Mouse (Mus musculus): ENCODE measurements at regions not wholly inside any gene's neighbourhood (a gene's known extent, or its start where the extent isn't known, plus 50 kb on each side); places are given as distances from the start of the nearest gene placed in this dataset.

DNA sequence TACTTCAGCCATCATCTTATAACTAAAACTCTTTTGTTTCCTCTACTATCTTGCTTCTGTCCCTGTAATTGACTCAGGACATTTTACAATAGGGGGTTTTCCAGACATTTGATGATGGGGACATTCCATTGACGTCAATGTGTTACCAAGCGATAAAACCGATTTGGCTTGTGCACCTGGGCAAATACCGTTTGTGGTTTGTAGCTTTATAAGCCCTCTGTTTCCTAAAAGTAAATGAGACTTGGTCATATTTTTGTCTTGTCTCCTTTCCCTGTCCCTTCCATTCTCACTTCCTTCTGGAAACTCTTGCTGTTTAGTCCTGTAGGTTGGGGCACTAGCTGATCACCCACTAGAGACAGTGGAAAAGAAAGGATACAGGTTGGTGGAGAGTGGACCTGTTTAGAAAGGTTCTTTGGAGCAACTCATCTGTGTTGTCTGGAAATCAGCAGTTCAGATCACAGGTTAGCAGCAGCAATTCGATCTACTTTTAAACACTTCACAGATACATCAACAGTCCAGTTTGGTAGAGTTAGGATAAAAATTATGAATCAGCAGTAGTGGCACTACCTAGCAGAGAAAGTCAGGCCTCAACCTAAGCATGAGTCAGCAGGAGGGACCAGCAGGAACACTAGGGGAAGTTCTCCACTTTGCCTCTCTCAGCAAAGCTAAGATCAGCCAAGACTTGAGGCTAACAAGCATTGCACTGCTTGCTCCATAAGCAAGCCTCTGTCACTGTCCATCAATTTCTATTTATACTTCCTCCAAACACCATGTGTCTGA is 156.6 kb downstream of the Tmem161b start:
- no peak overlapping the region for H3K4me3 ChIP-seq (ENCODE audit: low read depth, low read length)
- ATAC-seq (ENCODE audit: insufficient read depth, low FRiP score, low TSS enrichment) (no peak), DNase-seq (ENCODE audit: low spot score) (no peak)
- no peak overlapping the region for H3K9ac ChIP-seq (ENCODE audit: low read length)
- H3K36me3 ChIP-seq (ENCODE audit: control insufficient read depth, insufficient read depth, low read length) = no peaks in the 10 kb centered on the region
- H3K9me3 ChIP-seq (ENCODE audit: control insufficient read depth, low read length) = no peaks in the 10 kb centered on the region
- no peak overlapping the region for H3K27ac ChIP-seq (ENCODE audit: low read depth, low read length)
- H3K4me2 ChIP-seq (ENCODE audit: low read depth) = no peak overlapping the region
- no peaks in the 10 kb centered on the region for H3K27me3 ChIP-seq (ENCODE audit: control insufficient read depth, insufficient read depth, low read length)
- WGBS = 82% methylated on average over 5 of the region's 5 CpGs
- H3K4me1 ChIP-seq (ENCODE audit: control insufficient read depth, insufficient read depth, low read length) = no peaks in the 10 kb centered on the region

DNA sequence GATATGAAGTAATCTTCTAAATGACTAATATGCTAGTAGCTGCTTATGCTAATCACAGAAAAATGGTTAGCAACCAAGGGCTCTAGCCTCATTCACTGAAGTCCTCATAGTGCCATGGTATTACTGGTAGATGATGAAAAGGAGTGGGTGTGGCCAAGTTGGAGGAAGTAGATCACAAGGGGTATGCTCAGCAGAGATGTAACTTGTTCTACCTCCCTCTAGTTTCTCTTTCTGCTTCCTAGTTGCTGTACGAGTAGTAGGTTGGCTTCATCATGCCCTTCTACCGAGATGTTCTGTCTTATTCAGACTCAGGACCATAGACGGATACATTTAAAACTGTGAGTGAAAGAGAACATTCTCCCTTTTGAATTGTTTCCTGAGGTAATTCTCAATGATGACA is 169.5 kb downstream of the Tmem161b start:
- Histone ChIP-seq H3K9me3 (ENCODE audit: control insufficient read depth, low read length) (no peaks in the 10 kb centered on the region), H3K27ac (ENCODE audit: low read depth, low read length) (no peak overlapping the region), H3K4me1 (ENCODE audit: control insufficient read depth, insufficient read depth, low read length) (no peaks in the 10 kb centered on the region), H3K27me3 (ENCODE audit: control insufficient read depth, insufficient read depth, low read length) (no peaks in the 10 kb centered on the region), H3K36me3 (ENCODE audit: control insufficient read depth, insufficient read depth, low read length) (no peaks in the 10 kb centered on the region), H3K4me2 (ENCODE audit: low read depth) (no peak overlapping the region), H3K9ac (ENCODE audit: low read length) (no peak overlapping the region), H3K4me3 (ENCODE audit: low read depth, low read length) (no peak overlapping the region)
- ATAC-seq (ENCODE audit: insufficient read depth, low FRiP score, low TSS enrichment) (no peak), DNase-seq (ENCODE audit: low spot score) (no peak)
- 84% methylated on average over 3 of the region's 3 CpGs for WGBS

DNA sequence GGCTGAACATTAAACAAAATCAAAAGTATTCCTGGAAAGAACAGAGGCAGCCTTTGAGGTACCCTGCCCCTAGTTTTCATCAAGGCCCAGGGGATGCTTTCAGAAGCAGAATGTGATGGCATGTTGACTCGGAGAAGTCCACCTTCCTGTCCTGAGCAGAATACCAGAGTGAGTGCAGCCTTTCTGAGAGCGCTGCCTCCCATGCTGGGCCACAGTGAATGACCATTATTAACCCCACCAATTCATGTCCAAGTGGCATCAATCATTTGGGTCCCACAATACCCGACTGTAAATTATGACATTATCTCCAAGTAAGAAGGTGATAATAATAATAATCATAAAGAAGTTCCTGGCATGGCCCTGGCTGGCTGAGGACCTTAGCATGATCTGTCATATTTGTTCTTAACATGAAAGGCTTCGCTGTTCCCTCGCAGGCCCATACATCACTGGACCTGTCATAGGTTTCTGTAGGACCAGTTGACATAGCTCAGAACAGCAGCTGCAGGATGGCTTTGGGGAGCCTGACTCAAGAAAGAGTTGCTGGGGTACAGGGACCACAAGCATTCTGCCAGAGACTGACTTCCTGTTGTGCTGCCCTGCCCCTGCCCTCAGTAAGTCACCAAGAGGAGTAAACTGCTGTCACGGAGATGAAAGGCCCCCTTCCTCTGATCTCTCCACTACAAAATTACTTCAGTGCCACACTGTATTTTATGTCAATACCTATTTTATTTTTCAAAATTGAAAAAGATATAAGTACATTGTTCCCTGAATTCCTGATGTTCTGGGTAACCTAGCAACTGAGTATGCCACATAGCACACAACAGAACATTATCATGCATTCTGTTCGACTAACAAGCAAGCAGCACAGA is 176.6 kb downstream of the Tmem161b start:
- Histone ChIP-seq H3K36me3 (ENCODE audit: control insufficient read depth, insufficient read depth, low read length) (no peaks in the 10 kb centered on the region), H3K4me1 (ENCODE audit: control insufficient read depth, insufficient read depth, low read length) (peaks cover 15% of the 10 kb centered on the region), H3K9me3 (ENCODE audit: control insufficient read depth, low read length) (no peaks in the 10 kb centered on the region), H3K4me3 (ENCODE audit: low read depth, low read length) (no peak overlapping the region), H3K4me2 (ENCODE audit: low read depth) (no peak overlapping the region), H3K27ac (ENCODE audit: low read depth, low read length) (peak overlapping the region; percentile 60), H3K9ac (ENCODE audit: low read length) (no peak overlapping the region), H3K27me3 (ENCODE audit: control insufficient read depth, insufficient read depth, low read length) (no peaks in the 10 kb centered on the region)
- WGBS = 24% methylated on average over 7 of the region's 7 CpGs
- DNase-seq (ENCODE audit: low spot score) (peak; percentile 68), ATAC-seq (ENCODE audit: insufficient read depth, low FRiP score, low TSS enrichment) (peak; percentile 92)

DNA sequence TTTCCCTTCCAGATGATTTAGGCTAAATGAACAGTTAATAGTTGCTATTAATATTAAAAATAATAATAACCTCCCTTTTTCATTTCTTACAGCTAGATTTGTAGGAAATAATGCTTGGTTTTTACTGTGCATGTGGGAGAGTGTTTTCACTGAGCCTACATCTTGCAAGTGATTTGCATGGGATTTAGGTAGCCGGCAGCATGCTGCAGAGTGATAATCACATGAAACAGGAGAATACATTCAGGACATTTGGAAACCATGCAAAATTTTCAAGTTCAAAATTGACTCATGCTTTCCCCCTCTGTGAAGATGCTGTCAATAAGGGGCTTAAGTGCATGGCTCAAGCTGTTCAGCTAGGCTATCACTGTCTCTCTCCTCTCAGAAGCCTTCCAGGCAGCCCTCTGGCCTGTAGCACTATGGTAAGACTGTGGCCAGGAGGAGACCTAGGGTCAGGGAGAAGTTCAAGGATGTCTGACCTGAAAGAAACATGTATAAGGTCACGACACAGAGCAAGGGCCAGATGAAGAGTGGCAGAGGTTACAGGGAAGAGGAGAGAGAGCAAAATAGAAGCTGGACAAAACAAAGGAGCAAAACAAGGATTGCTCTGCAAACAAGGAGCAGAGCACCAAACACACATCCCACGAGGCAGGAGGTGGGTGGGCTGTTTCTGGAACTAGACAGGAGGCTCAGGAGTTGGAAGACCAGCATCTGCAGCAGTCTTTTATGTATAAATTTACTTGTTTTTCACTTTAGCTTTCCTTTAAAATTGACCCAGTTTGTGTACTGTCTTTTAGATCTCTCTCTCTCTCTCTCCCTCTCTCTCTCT is 177.5 kb downstream of the Tmem161b start:
- Histone ChIP-seq H3K4me2 (ENCODE audit: low read depth) (no peak overlapping the region), H3K4me1 (ENCODE audit: control insufficient read depth, insufficient read depth, low read length) (peaks cover 15% of the 10 kb centered on the region), H3K9ac (ENCODE audit: low read length) (peak overlapping the region; percentile 23), H3K27ac (ENCODE audit: low read depth, low read length) (peak overlapping the region; percentile 77), H3K27me3 (ENCODE audit: control insufficient read depth, insufficient read depth, low read length) (no peaks in the 10 kb centered on the region), H3K9me3 (ENCODE audit: control insufficient read depth, low read length) (no peaks in the 10 kb centered on the region), H3K4me3 (ENCODE audit: low read depth, low read length) (no peak overlapping the region), H3K36me3 (ENCODE audit: control insufficient read depth, insufficient read depth, low read length) (no peaks in the 10 kb centered on the region)
- ATAC-seq (ENCODE audit: insufficient read depth, low FRiP score, low TSS enrichment) (0 out of 2 replicates have a peak, but pooled peaks have one; percentile 17), DNase-seq (ENCODE audit: low spot score) (peak; percentile 28)
- WGBS = 20% methylated on average over 3 of the region's 3 CpGs

DNA sequence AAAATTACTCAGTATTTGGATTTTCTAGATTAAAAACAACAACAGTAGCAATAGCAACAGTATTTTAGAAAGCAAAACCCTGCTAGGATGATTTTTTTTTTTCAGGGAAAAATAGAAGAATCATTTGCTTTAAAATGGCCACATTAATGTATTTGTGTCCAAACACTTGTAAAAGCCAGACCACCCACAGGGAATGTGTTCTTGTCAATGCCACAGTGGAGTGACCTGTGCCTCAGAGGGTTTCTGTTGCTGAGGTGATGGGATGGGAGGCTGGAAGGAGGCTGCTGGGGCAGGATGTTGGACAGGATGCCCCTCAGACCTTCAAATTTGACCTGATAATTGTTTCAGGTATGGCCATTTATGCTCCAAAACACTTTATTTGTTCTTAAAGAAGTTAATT is 178.9 kb downstream of the Tmem161b start:
- ATAC-seq (ENCODE audit: insufficient read depth, low FRiP score, low TSS enrichment) (no peak), DNase-seq (ENCODE audit: low spot score) (peak; percentile 20)
- Histone ChIP-seq H3K36me3 (ENCODE audit: control insufficient read depth, insufficient read depth, low read length) (no peaks in the 10 kb centered on the region), H3K27ac (ENCODE audit: low read depth, low read length) (no peak overlapping the region), H3K27me3 (ENCODE audit: control insufficient read depth, insufficient read depth, low read length) (no peaks in the 10 kb centered on the region), H3K9me3 (ENCODE audit: control insufficient read depth, low read length) (no peaks in the 10 kb centered on the region), H3K4me3 (ENCODE audit: low read depth, low read length) (no peak overlapping the region), H3K4me2 (ENCODE audit: low read depth) (no peak overlapping the region), H3K4me1 (ENCODE audit: control insufficient read depth, insufficient read depth, low read length) (peaks cover 15% of the 10 kb centered on the region), H3K9ac (ENCODE audit: low read length) (no peak overlapping the region)

DNA sequence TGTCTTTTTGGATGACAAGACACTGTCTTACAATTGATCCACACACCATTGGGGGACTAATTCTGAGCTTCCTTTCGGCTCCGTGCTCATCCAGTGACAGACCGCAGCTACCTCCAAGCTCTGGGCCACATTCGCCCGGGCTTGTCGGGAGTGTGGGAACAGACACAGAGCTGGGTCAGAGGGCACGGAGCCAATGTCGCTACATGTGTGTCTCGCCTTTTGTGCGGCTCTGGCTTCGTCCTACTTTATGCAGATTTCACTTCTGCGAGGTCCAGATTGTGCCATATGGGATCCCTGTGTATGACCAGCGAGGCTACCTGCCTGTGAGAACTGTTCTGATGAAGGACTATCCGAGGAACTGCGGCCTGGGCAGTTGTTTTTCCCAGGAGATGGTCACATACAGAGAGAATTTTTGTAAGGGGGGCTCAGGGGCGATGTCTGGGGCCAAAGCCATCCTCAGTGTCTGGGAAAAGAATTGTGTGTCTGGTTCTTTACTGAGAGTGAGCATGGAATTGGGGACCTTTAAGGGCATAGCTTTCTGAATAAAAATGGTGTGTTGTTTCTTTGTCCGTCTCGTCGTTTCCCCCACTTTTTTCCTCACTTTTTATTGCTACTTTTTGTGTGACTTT is 182.6 kb downstream of the Tmem161b start:
- 46% methylated on average over 19 of the region's 19 CpGs for WGBS
- Histone ChIP-seq H3K27ac (ENCODE audit: low read depth, low read length) (peak overlapping the region; percentile 80), H3K9ac (ENCODE audit: low read length) (peak overlapping the region; percentile 0), H3K4me3 (ENCODE audit: low read depth, low read length) (no peak overlapping the region), H3K4me2 (ENCODE audit: low read depth) (peak overlapping the region; percentile 0; the same call in 1 of the 2 replicates), H3K4me1 (ENCODE audit: control insufficient read depth, insufficient read depth, low read length) (peaks cover 5% of the 10 kb centered on the region), H3K27me3 (ENCODE audit: control insufficient read depth, insufficient read depth, low read length) (no peaks in the 10 kb centered on the region), H3K36me3 (ENCODE audit: control insufficient read depth, insufficient read depth, low read length) (no peaks in the 10 kb centered on the region), H3K9me3 (ENCODE audit: control insufficient read depth, low read length) (no peaks in the 10 kb centered on the region)
- ATAC-seq (ENCODE audit: insufficient read depth, low FRiP score, low TSS enrichment) (peak; percentile 88), DNase-seq (ENCODE audit: low spot score) (peak; percentile 70)

DNA sequence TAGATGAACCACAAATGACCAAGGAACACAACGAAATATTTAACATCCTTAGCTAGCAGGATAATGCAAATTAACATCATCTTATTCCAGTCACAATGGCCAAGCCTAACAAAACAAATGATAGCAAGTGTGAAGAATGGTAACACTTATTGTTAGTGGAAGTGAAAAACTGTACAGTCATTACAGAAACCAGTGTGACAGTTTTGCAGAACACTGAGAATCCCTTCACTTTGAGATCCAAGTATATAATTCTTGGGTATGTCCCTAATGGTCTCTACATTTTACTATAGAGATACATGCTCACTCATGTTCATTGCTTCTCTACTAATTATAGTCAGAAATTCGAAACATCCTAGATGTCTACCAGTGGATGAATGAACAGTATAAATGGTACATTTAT is 212.3 kb downstream of the Tmem161b start:
- H3K36me3 ChIP-seq (ENCODE audit: control insufficient read depth, insufficient read depth, low read length) = no peaks in the 10 kb centered on the region
- H3K4me1 ChIP-seq (ENCODE audit: control insufficient read depth, insufficient read depth, low read length) = no peaks in the 10 kb centered on the region
- no peak overlapping the region for H3K4me3 ChIP-seq (ENCODE audit: low read depth, low read length)
- WGBS = 72% methylated on average over 2 of the region's 2 CpGs
- DNase-seq (ENCODE audit: low spot score) (no peak), ATAC-seq (ENCODE audit: insufficient read depth, low FRiP score, low TSS enrichment) (no peak)
- H3K27ac ChIP-seq (ENCODE audit: low read depth, low read length) = no peak overlapping the region
- H3K9ac ChIP-seq (ENCODE audit: low read length) = no peak overlapping the region
- H3K4me2 ChIP-seq (ENCODE audit: low read depth) = no peak overlapping the region
- no peaks in the 10 kb centered on the region for H3K27me3 ChIP-seq (ENCODE audit: control insufficient read depth, insufficient read depth, low read length)
- no peaks in the 10 kb centered on the region for H3K9me3 ChIP-seq (ENCODE audit: control insufficient read depth, low read length)

Measured in neural tube, embryonic 11.5 days (tissue).